Mouse (Mus musculus): ENCODE measurements around the gene Prelp. TPM values are rescaled to one million over a fixed set of nuclear protein-coding genes. Genes with fewer than 3 reads are reported as not detected.

The Prelp gene
- polyA plus RNA-seq, 1 experiment = 2.3 TPM

DNA sequence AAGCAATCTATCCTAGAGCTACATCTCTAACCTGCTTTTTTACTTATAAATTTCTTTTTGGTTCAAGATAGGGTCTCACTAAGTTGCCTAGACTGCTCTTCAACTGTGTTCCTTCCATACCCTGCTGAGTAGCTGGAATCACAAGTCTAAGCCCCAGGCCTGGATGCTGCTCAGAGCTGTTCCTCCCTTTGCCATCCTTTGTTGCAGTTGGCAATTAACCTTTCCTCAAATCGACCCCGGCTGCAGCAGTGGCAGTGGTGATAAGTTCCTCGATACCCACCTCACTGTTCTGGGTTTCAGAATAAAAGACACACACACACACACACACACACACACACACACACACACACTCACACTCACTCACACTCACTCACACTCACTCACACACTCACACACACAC is 4.0 kb upstream of the Prelp start:
- Histone ChIP-seq H3K27me3 (ENCODE audit: control insufficient read depth, insufficient read depth, insufficient read length) (peaks cover 11% of the 10 kb centered on the region), H3K36me3 (ENCODE audit: control insufficient read depth, insufficient read depth) (no peaks in the 10 kb centered on the region), H3K4me2 (ENCODE audit: low read depth) (no peak overlapping the region), H3K4me3 (no peak overlapping the region), H3ac (ENCODE audit: control insufficient read depth, insufficient read length) (no peak overlapping the region), H3K79me2 (ENCODE audit: control insufficient read depth, insufficient read depth) (no peaks in the 10 kb centered on the region)
- TF ChIP-seq POLR2AphosphoS2 (IDR thresholded peaks at IDR 0.05; ENCODE audit: insufficient read length, low read depth) = no peak
- no peak for TF ChIP-seq TCF12 (IDR thresholded peaks at IDR 0.05; ENCODE audit: insufficient read depth, poor library complexity, severe bottlenecking)
- no peak for TF ChIP-seq CEBPB (IDR thresholded peaks at IDR 0.05; ENCODE audit: insufficient read depth, poor library complexity, severe bottlenecking)
- no peak for TF ChIP-seq POLR2A (IDR thresholded peaks at IDR 0.05; ENCODE audit: insufficient read length, low read depth)
- no peak for TF ChIP-seq MYOG (IDR thresholded peaks at IDR 0.05; ENCODE audit: control insufficient read depth in 1 of 3, insufficient read depth in 1 of 3, insufficient read length in 2 of 3, low read depth in 2 of 3)
- no peak for TF ChIP-seq USF1 (IDR thresholded peaks at IDR 0.05; ENCODE audit: low read depth)
- TF ChIP-seq MAX (IDR thresholded peaks at IDR 0.05; ENCODE audit: low read depth) = no peak
- no peak for TF ChIP-seq MYOD1 (IDR thresholded peaks at IDR 0.05; ENCODE audit: control insufficient read depth in 1 of 3, insufficient read length in 2 of 3, low read depth in 2 of 3)
- no peak for TF ChIP-seq TCF3 (IDR thresholded peaks at IDR 0.05; ENCODE audit: insufficient read length, low read depth)
- no peak for TF ChIP-seq REST (IDR thresholded peaks at IDR 0.05; ENCODE audit: insufficient read depth, insufficient read length)
- no peak for TF ChIP-seq E2F4 (IDR thresholded peaks at IDR 0.05; ENCODE audit: insufficient read depth)
- no peak for TF ChIP-seq SRF (IDR thresholded peaks at IDR 0.05; ENCODE audit: control insufficient read depth, insufficient read length, low read depth)

DNA sequence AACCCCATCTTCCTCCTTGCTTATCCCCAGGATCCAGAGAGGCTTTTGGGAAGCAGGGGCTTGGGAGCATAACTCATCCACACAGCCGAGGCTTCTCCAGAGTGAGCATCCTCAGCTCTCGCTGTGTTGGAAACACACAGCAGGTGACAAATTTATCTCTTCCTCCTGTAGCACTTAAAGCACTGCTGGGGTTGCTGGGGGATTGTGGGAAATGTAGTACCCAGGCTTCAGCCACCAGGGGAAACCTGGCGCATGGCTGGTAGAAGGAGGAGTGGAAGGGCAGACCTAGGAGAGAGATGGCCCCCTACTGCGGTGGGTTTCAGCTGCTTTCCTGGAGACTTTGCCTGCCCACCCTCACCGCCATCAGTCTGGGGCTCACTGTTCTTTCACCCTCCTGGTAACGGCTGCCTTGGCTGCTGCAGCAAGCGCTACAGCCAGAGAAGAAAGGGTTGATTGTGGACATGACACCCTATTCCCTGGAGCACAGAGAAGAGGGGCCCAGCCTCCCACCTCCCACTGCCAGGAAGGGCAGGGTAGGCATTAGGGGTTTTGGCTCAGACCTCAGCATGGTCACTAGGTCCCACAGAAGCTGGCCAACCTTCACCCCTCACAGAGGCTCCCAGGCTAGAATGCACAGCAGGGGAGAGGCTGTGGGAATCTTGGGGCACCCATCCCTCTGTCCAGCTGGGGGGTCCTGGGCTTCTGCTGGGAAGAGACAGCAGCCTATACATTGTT is 3.1 kb upstream of the Prelp start:
- no peak overlapping the region for H3K4me2 ChIP-seq (ENCODE audit: low read depth)
- no peak overlapping the region for H3K4me3 ChIP-seq
- peaks cover 2% of the 10 kb centered on the region for H3K27me3 ChIP-seq (ENCODE audit: control insufficient read depth, insufficient read depth, insufficient read length)
- TF ChIP-seq MAX (IDR thresholded peaks at IDR 0.05; ENCODE audit: low read depth) (no peak), POLR2A (IDR thresholded peaks at IDR 0.05; ENCODE audit: insufficient read length, low read depth) (no peak), CEBPB (IDR thresholded peaks at IDR 0.05; ENCODE audit: insufficient read depth, poor library complexity, severe bottlenecking) (no peak), POLR2AphosphoS2 (IDR thresholded peaks at IDR 0.05; ENCODE audit: insufficient read length, low read depth) (no peak), E2F4 (IDR thresholded peaks at IDR 0.05; ENCODE audit: insufficient read depth) (no peak), TCF12 (IDR thresholded peaks at IDR 0.05; ENCODE audit: insufficient read depth, poor library complexity, severe bottlenecking) (no peak), MYOG (IDR thresholded peaks at IDR 0.05; ENCODE audit: control insufficient read depth in 1 of 3, insufficient read depth in 1 of 3, insufficient read length in 2 of 3, low read depth in 2 of 3) (no peak), REST (IDR thresholded peaks at IDR 0.05; ENCODE audit: insufficient read depth, insufficient read length) (no peak), MYOD1 (IDR thresholded peaks at IDR 0.05; ENCODE audit: control insufficient read depth in 1 of 3, insufficient read length in 2 of 3, low read depth in 2 of 3) (no peak), TCF3 (IDR thresholded peaks at IDR 0.05; ENCODE audit: insufficient read length, low read depth) (no peak), USF1 (IDR thresholded peaks at IDR 0.05; ENCODE audit: low read depth) (no peak), SRF (IDR thresholded peaks at IDR 0.05; ENCODE audit: control insufficient read depth, insufficient read length, low read depth) (no peak)
- H3K36me3 ChIP-seq (ENCODE audit: control insufficient read depth, insufficient read depth) = no peaks in the 10 kb centered on the region
- no peaks in the 10 kb centered on the region for H3K79me2 ChIP-seq (ENCODE audit: control insufficient read depth, insufficient read depth)
- no peak overlapping the region for H3ac ChIP-seq (ENCODE audit: control insufficient read depth, insufficient read length)

DNA sequence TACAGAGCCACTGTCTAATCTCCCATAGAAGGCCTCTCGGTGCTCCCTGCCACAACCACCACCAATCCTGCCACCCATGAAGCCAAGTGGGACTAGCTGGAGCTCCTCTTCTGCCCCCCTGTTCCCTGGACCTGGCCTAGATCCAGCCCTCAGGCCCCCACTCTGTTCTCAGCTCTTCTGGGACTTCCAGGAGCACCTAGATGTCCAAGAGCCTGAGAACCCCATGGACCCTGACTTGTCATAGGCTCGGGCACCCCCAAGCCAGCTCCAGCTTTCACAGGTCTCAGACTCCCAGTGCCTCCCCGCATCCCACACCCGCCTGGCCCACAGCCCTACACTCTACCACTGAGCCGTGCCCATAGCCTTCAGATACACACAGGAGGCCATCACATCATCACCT is 1.9 kb upstream of the Prelp start:
- H3K36me3 ChIP-seq (ENCODE audit: control insufficient read depth, insufficient read depth) = no peaks in the 10 kb centered on the region
- no peak overlapping the region for H3ac ChIP-seq (ENCODE audit: control insufficient read depth, insufficient read length)
- no peak overlapping the region for H3K4me2 ChIP-seq (ENCODE audit: low read depth)
- no peaks in the 10 kb centered on the region for H3K79me2 ChIP-seq (ENCODE audit: control insufficient read depth, insufficient read depth)
- TF ChIP-seq TCF3 (IDR thresholded peaks at IDR 0.05; ENCODE audit: insufficient read length, low read depth) (no peak), E2F4 (IDR thresholded peaks at IDR 0.05; ENCODE audit: insufficient read depth) (no peak), TCF12 (IDR thresholded peaks at IDR 0.05; ENCODE audit: insufficient read depth, poor library complexity, severe bottlenecking) (no peak), MYOG (IDR thresholded peaks at IDR 0.05; ENCODE audit: control insufficient read depth in 1 of 3, insufficient read depth in 1 of 3, insufficient read length in 2 of 3, low read depth in 2 of 3) (no peak), CEBPB (IDR thresholded peaks at IDR 0.05; ENCODE audit: insufficient read depth, poor library complexity, severe bottlenecking) (no peak), MAX (IDR thresholded peaks at IDR 0.05; ENCODE audit: low read depth) (no peak), SRF (IDR thresholded peaks at IDR 0.05; ENCODE audit: control insufficient read depth, insufficient read length, low read depth) (no peak), POLR2AphosphoS2 (IDR thresholded peaks at IDR 0.05; ENCODE audit: insufficient read length, low read depth) (no peak), USF1 (IDR thresholded peaks at IDR 0.05; ENCODE audit: low read depth) (no peak), POLR2A (IDR thresholded peaks at IDR 0.05; ENCODE audit: insufficient read length, low read depth) (no peak), REST (IDR thresholded peaks at IDR 0.05; ENCODE audit: insufficient read depth, insufficient read length) (no peak), MYOD1 (IDR thresholded peaks at IDR 0.05; ENCODE audit: control insufficient read depth in 1 of 3, insufficient read length in 2 of 3, low read depth in 2 of 3) (no peak)
- H3K4me3 ChIP-seq = no peak overlapping the region
- no peaks in the 10 kb centered on the region for H3K27me3 ChIP-seq (ENCODE audit: control insufficient read depth, insufficient read depth, insufficient read length)

DNA sequence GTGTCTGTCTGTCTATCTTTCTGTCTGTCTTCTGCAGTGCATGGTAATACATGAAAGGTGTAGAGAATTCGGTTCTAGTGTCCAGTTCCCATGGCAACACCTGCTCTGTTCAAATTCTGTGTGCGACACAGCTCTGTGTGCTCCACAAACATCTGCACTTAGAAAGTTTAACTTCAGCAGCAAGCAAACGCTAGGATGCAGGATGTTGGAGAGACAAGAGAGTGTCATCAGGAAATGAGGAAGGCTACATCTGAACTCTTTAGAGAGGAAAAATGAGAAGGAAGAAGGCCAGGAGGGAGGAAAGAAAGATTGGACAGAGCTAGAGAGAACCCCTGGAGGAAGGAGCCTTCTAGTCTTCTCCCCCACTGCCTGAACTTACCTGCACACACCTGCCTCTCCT is 338 bp downstream of the Prelp start:
- Histone ChIP-seq H3K79me2 (ENCODE audit: control insufficient read depth, insufficient read depth) (no peaks in the 10 kb centered on the region), H3K4me2 (ENCODE audit: low read depth) (peak overlapping the region; percentile 9), H3ac (ENCODE audit: control insufficient read depth, insufficient read length) (no peak overlapping the region), H3K36me3 (ENCODE audit: control insufficient read depth, insufficient read depth) (no peaks in the 10 kb centered on the region), H3K27me3 (ENCODE audit: control insufficient read depth, insufficient read depth, insufficient read length) (no peaks in the 10 kb centered on the region), H3K4me3 (no peak overlapping the region)
- TF ChIP-seq MAX (IDR thresholded peaks at IDR 0.05; ENCODE audit: low read depth) (no peak), MYOD1 (IDR thresholded peaks at IDR 0.05; ENCODE audit: control insufficient read depth in 1 of 3, insufficient read length in 2 of 3, low read depth in 2 of 3) (no peak), TCF12 (IDR thresholded peaks at IDR 0.05; ENCODE audit: insufficient read depth, poor library complexity, severe bottlenecking) (no peak), CEBPB (IDR thresholded peaks at IDR 0.05; ENCODE audit: insufficient read depth, poor library complexity, severe bottlenecking) (no peak), REST (IDR thresholded peaks at IDR 0.05; ENCODE audit: insufficient read depth, insufficient read length) (no peak), USF1 (IDR thresholded peaks at IDR 0.05; ENCODE audit: low read depth) (no peak), MYOG (IDR thresholded peaks at IDR 0.05; ENCODE audit: control insufficient read depth in 1 of 3, insufficient read depth in 1 of 3, insufficient read length in 2 of 3, low read depth in 2 of 3) (no peak), POLR2A (IDR thresholded peaks at IDR 0.05; ENCODE audit: insufficient read length, low read depth) (no peak)
